14 mouse cellular contexts compared by ENCODE assay signal in the genomic region with DNA sequence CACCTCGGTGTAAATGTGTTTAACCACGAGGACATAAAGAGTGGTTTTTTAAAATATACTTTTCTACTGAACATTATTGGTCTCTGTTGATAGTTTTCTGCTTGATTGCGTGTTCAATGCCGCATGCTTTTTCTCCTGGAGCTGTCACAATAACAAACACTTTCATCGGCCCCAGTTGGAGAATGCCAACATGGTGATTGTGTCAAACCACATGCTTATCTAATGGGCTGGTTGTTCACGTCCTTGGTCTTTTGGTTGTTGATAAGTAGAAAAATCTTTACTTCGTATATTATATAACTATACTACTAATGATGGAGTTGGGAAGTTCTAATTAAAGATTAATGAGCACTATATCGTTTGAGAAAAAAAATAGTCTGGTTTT.
"Had no signal": no experiment of that assay in that cellular context is flagged by ENCODE, and none has a peak within 500 bp of the region (broad histone marks: within the 10 kb centered on the region; RNA-seq: fewer than 3 reads in every experiment).

No protein-coding gene starts in this region.

- H3K9ac ChIP-seq: liver, embryonic 14.5 days; lung, embryonic 14.5 days; midbrain, embryonic 13.5 days; midbrain, embryonic 15.5 days; neural tube, embryonic 13.5 days; neural tube, embryonic 15.5 days had no signal

- ATAC-seq: midbrain, embryonic 13.5 days; midbrain, embryonic 15.5 days had no signal

- H3K36me3 ChIP-seq: midbrain, embryonic 13.5 days; midbrain, embryonic 15.5 days; neural tube, embryonic 13.5 days; neural tube, embryonic 15.5 days had no signal

- H3K9me3 ChIP-seq: midbrain, embryonic 13.5 days; midbrain, embryonic 15.5 days; neural tube, embryonic 13.5 days; neural tube, embryonic 15.5 days had no signal

- H3K27me3 ChIP-seq: midbrain, embryonic 13.5 days; midbrain, embryonic 15.5 days; neural tube, embryonic 13.5 days; neural tube, embryonic 15.5 days had no signal

- H3K4me3 ChIP-seq: midbrain, embryonic 13.5 days; midbrain, embryonic 15.5 days; neural tube, embryonic 13.5 days; neural tube, embryonic 15.5 days had no signal

- H3K27ac ChIP-seq: liver, embryonic 14.5 days; macrophage; midbrain, embryonic 13.5 days; midbrain, embryonic 15.5 days; neural tube, embryonic 13.5 days; neural tube, embryonic 15.5 days had no signal

- DNase-seq: lung, adult 18-20 months; lung, embryonic 14.5 days; lung, postnatal 10 days; retina, postnatal 1 day; right cerebral cortex, adult 18-20 months; right cerebral cortex, postnatal 25 days; right cerebral cortex, postnatal 4 days had no signal

- H3K4me1 ChIP-seq: neural tube, embryonic 13.5 days; neural tube, embryonic 15.5 days had no signal

- H3K4me2 ChIP-seq: lung, embryonic 14.5 days; midbrain, embryonic 11.5 days; midbrain, embryonic 13.5 days; midbrain, embryonic 15.5 days; neural tube, embryonic 13.5 days; neural tube, embryonic 15.5 days had no signal
